Mouse (Mus musculus): ENCODE measurements around the gene Dis3l. TPM values are rescaled to one million over a fixed set of nuclear protein-coding genes. Genes with fewer than 3 reads are reported as not detected.
"Not testable (repeated sequence)": the region's sequence is repeated elsewhere in the genome, so short reads cannot be mapped to it uniquely, and the experiment has no call there.

Gene Dis3l
- polyA plus RNA-seq, 1 experiment from 2014 or later, result 13.0 TPM

GRCm38 (mm10) chr9:64323976-64324375 is 17.1 kb downstream of the Dis3l start:
- DNase-seq (ENCODE audit: low spot score), result no peak

GRCm38 (mm10) chr9:64316986-64317385 is 24.1 kb downstream of the Dis3l start:
- no peak for DNase-seq (ENCODE audit: low spot score)

GRCm38 (mm10) chr9:64314696-64315095 is 26.4 kb downstream of the Dis3l start:
- DNase-seq (ENCODE audit: low spot score), result no peak

- DNase-seq (ENCODE audit: low spot score), result no peak
Measured at GRCm38 (mm10) chr9:64312128-64312527, 29.0 kb downstream of the Dis3l start.

GRCm38 (mm10) chr9:64310996-64311785 is 29.9 kb downstream of the Dis3l start:
- DNase-seq (ENCODE audit: low spot score), result no peak

GRCm38 (mm10) chr9:64306476-64307312 is 34.4 kb downstream of the Dis3l start:
- no peak for DNase-seq (ENCODE audit: low spot score)

- not testable (repeated sequence) for DNase-seq (ENCODE audit: low spot score)
Measured at GRCm38 (mm10) chr9:64303086-64303485, 38.0 kb downstream of the Dis3l start.

- peak; percentile 12 for DNase-seq (ENCODE audit: low spot score)
Measured at GRCm38 (mm10) chr9:64282404-64282987, 58.6 kb downstream of the Dis3l start.

- DNase-seq (ENCODE audit: low spot score), result no peak
Measured at GRCm38 (mm10) chr9:64281781-64282178, 59.3 kb downstream of the Dis3l start.

- peak; percentile 97 for DNase-seq (ENCODE audit: low spot score)
Measured at GRCm38 (mm10) chr9:64281105-64281780, 59.8 kb downstream of the Dis3l start, which contains the start of gene Tipin. TSS of gene Tipin (plus strand) at chr9:64281581.

GRCm38 (mm10) chr9:64278665-64279310 is 62.3 kb downstream of the Dis3l start:
- DNase-seq (ENCODE audit: low spot score), result no peak

- DNase-seq (ENCODE audit: low spot score), result peak; percentile 69
Measured at GRCm38 (mm10) chr9:64277706-64278105, 63.4 kb downstream of the Dis3l start.

- DNase-seq (ENCODE audit: low spot score), result peak; percentile 27
Measured at GRCm38 (mm10) chr9:64274919-64275318, 66.2 kb downstream of the Dis3l start.

GRCm38 (mm10) chr9:64274291-64274690 is 66.8 kb downstream of the Dis3l start:
- no peak for DNase-seq (ENCODE audit: low spot score)

- DNase-seq (ENCODE audit: low spot score), result no peak
Measured at GRCm38 (mm10) chr9:64273757-64274156, 67.3 kb downstream of the Dis3l start.

- DNase-seq (ENCODE audit: low spot score), result peak; percentile 38
Measured at GRCm38 (mm10) chr9:64272611-64273010, 68.5 kb downstream of the Dis3l start.

- DNase-seq (ENCODE audit: low spot score), result no peak
Measured at GRCm38 (mm10) chr9:64271249-64271648, 69.8 kb downstream of the Dis3l start.

- not testable (repeated sequence) for DNase-seq (ENCODE audit: low spot score)
Measured at GRCm38 (mm10) chr9:64268836-64269235, 72.3 kb downstream of the Dis3l start.

GRCm38 (mm10) chr9:64268196-64268595 is 72.9 kb downstream of the Dis3l start:
- no peak for DNase-seq (ENCODE audit: low spot score)

- no peak for DNase-seq (ENCODE audit: low spot score)
Measured at GRCm38 (mm10) chr9:64267231-64267630, 73.9 kb downstream of the Dis3l start.

GRCm38 (mm10) chr9:64264813-64265212 is 76.3 kb downstream of the Dis3l start:
- no peak for DNase-seq (ENCODE audit: low spot score)
